Mouse (Mus musculus): Measurements from ENCODE around the gene U2af1. TPM values are rescaled to one million over a fixed set of nuclear protein-coding genes. Genes with fewer than 3 reads are reported as not detected.

U2af1 gene
- 32.9 and 62.4 TPM in 2 replicates for polyA plus RNA-seq (2012; ENCODE audit: low replicate concordance)

GRCm38 (mm10) chr17:31658468-31659185 lies at the start of gene U2af1:
Gene U2af1 (minus strand): TSS chr17:31658892.

GRCm38 (mm10) chr17:31677507-31677906 lies 18.8 kb upstream of the U2af1 start, which contains the start of gene Cryaa:
Gene Cryaa (plus strand): TSS chr17:31677807.

GRCm38 (mm10) chr17:31636942-31637811 lies 21.5 kb downstream of the U2af1 start, which contains the start of gene Cbs:
Gene Cbs (minus strand): TSS chr17:31637238.

Other genes starting within 250 kb of the U2af1 start
- gene Wdr4, start 138.9 kb downstream of the U2af1 start, polyA plus RNA-seq (2012; ENCODE audit: low replicate concordance): 27.1 and 82.2 TPM in 2 replicates
- gene Ndufv3, start 138.8 kb downstream of the U2af1 start, polyA plus RNA-seq (2012; ENCODE audit: low replicate concordance): 20.7 and 33.2 TPM in 2 replicates
- gene Pknox1, start 94.2 kb downstream of the U2af1 start, polyA plus RNA-seq (2012; ENCODE audit: low replicate concordance): 4.9 and 6.1 TPM in 2 replicates
- not detected in 2 replicates for gene Cbs, start 21.7 kb downstream of the U2af1 start, polyA plus RNA-seq (2012; ENCODE audit: low replicate concordance)
- gene Cryaa, start 18.9 kb upstream of the U2af1 start, polyA plus RNA-seq (2012; ENCODE audit: low replicate concordance): not detected in 2 replicates
- gene Sik1, start 196.9 kb upstream of the U2af1 start, polyA plus RNA-seq (2012; ENCODE audit: low replicate concordance): 11.9 and 12.2 TPM in 2 replicates

All from leukemia stem cell, adult 10-12 weeks (primary cell).